22 mouse cellular contexts compared by ENCODE assay signal in genomic region chr9:50170637-50171036, GRCm38 (mm10).
DNase-seq lines count a peak whose midpoint lies in the region; ATAC-seq and TF ChIP-seq lines count a peak whose summit lies in the region.
"Had no signal": no experiment of that assay in that cellular context is flagged by ENCODE, and none has a peak within 500 bp of the region (broad histone marks: within the 10 kb centered on the region; RNA-seq: fewer than 3 reads in every experiment).

No protein-coding gene starts in this region.

- no peak overlapping the region for H3K9ac ChIP-seq in intestine, embryonic 14.5 days (ENCODE audit: low read length)
- H3K9ac ChIP-seq in intestine, postnatal 0 days (ENCODE audit: low read depth, low read length), result no peak overlapping the region
- no peak overlapping the region for H3K9ac ChIP-seq in liver, adult 2 months (ENCODE audit: low read depth, low read length)
- H3K9ac ChIP-seq in stomach, embryonic 14.5 days (replicated peaks; ENCODE audit: low read depth, low read length), result no peak overlapping the region
- H3K9ac ChIP-seq in midbrain, embryonic 16.5 days (ENCODE audit: low read depth, low read length), result no peak overlapping the region
- no peak overlapping the region for H3K9ac ChIP-seq in heart, embryonic 11.5 days (ENCODE audit: low read depth, low read length)
- H3K9ac ChIP-seq: heart, embryonic 15.5 days; hindbrain, embryonic 13.5 days had no signal

- no peaks in the 10 kb centered on the region for H3K27me3 ChIP-seq in intestine, embryonic 14.5 days (replicated peaks; ENCODE audit: control insufficient read depth, insufficient read depth, low read length)
- H3K27me3 ChIP-seq in intestine, postnatal 0 days (replicated peaks; ENCODE audit: control insufficient read depth, insufficient read depth, low read length), result no peaks in the 10 kb centered on the region
- H3K27me3 ChIP-seq in liver, adult 2 months (ENCODE audit: control insufficient read depth, insufficient read depth, low read length), result no peaks in the 10 kb centered on the region
- H3K27me3 ChIP-seq in stomach, embryonic 14.5 days (ENCODE audit: control insufficient read depth, insufficient read depth, low read length), result no peaks in the 10 kb centered on the region
- H3K27me3 ChIP-seq in midbrain, embryonic 16.5 days (ENCODE audit: control insufficient read depth, insufficient read depth, low read depth, low read length), result no peaks in the 10 kb centered on the region
- H3K27me3 ChIP-seq in heart, embryonic 11.5 days (ENCODE audit: control insufficient read depth, insufficient read depth, low read length), result no peaks in the 10 kb centered on the region
- H3K27me3 ChIP-seq: heart, embryonic 15.5 days; hindbrain, embryonic 13.5 days had no signal

- no peaks in the 10 kb centered on the region for H3K9me3 ChIP-seq in intestine, embryonic 14.5 days (ENCODE audit: control insufficient read depth, low read length)
- H3K9me3 ChIP-seq in intestine, postnatal 0 days (ENCODE audit: control insufficient read depth), result no peaks in the 10 kb centered on the region
- no peaks in the 10 kb centered on the region for H3K9me3 ChIP-seq in stomach, embryonic 14.5 days (ENCODE audit: control insufficient read depth, low read depth, low read length)
- H3K9me3 ChIP-seq in midbrain, embryonic 16.5 days (replicated peaks; ENCODE audit: control insufficient read depth, low read length, poor library complexity, severe bottlenecking), result no peaks in the 10 kb centered on the region
- no peaks in the 10 kb centered on the region for H3K9me3 ChIP-seq in heart, embryonic 11.5 days (replicated peaks; ENCODE audit: control insufficient read depth, low read length)
- H3K9me3 ChIP-seq: embryonic facial prominence, embryonic 10.5 days; forebrain, embryonic 10.5 days; heart, embryonic 15.5 days; hindbrain, embryonic 13.5 days had no signal

- no peak for TF ChIP-seq CTCF in intestine, postnatal 0 days (IDR thresholded peaks at IDR 0.05; ENCODE audit: low read depth)
- TF ChIP-seq CTCF in liver, adult 2 months (IDR thresholded peaks at IDR 0.05; ENCODE audit: low read depth, low read length), result no peak

- no peaks in the 10 kb centered on the region for H3K79me2 ChIP-seq in liver, adult 2 months (ENCODE audit: control insufficient read depth, insufficient read depth, low read length)

- peaks cover 6% of the 10 kb centered on the region; the same call in 1 of the 2 replicates for H3K4me1 ChIP-seq in intestine, embryonic 14.5 days (replicated peaks; ENCODE audit: control insufficient read depth, insufficient read depth, low read length)
- H3K4me1 ChIP-seq in intestine, postnatal 0 days (replicated peaks; ENCODE audit: control insufficient read depth, insufficient read depth, low read length), result no peaks in the 10 kb centered on the region
- no peaks in the 10 kb centered on the region for H3K4me1 ChIP-seq in liver, adult 2 months (ENCODE audit: control insufficient read depth, insufficient read depth, low read length)
- peaks cover 3% of the 10 kb centered on the region; the same call in 1 of the 2 replicates for H3K4me1 ChIP-seq in stomach, embryonic 14.5 days (ENCODE audit: control insufficient read depth, insufficient read depth, low read length)
- H3K4me1 ChIP-seq in midbrain, embryonic 16.5 days (ENCODE audit: control insufficient read depth, insufficient read depth, low read length), result peaks cover 8% of the 10 kb centered on the region
- no peaks in the 10 kb centered on the region for H3K4me1 ChIP-seq in heart, embryonic 11.5 days (ENCODE audit: control insufficient read depth, insufficient read depth, low read length)

- DNase-seq in intestine, embryonic 14.5 days (ENCODE audit: low spot score), result peak; percentile 46
- DNase-seq in liver, adult 2 months (ENCODE audit: extremely low read depth, low read depth, low spot score), result peak; percentile 42
- DNase-seq in liver, result no peak
- DNase-seq in spleen, postnatal 36 days (ENCODE audit: low spot score in 2 of 2), result no peak
- DNase-seq: adrenal gland, adult 2 months; adrenal gland, postnatal 36 days; B cell, adult 2 months; cerebellum, postnatal 10 days; gastrocnemius, postnatal 36 days; heart, adult 11 months; heart, postnatal 14 days had no signal

- H3K27ac ChIP-seq in intestine, embryonic 14.5 days (ENCODE audit: low read depth), result peak overlapping the region; percentile 91
- no peak overlapping the region for H3K27ac ChIP-seq in intestine, postnatal 0 days (ENCODE audit: low read depth, low read length)
- no peak overlapping the region for H3K27ac ChIP-seq in liver, adult 2 months (replicated peaks; ENCODE audit: insufficient read depth, low read depth, low read length)
- peak overlapping the region; percentile 81 for H3K27ac ChIP-seq in stomach, embryonic 14.5 days (ENCODE audit: low read length)
- no peak overlapping the region for H3K27ac ChIP-seq in midbrain, embryonic 16.5 days (ENCODE audit: low read length)
- H3K27ac ChIP-seq in heart, embryonic 11.5 days (ENCODE audit: low read depth, low read length), result no peak overlapping the region
- H3K27ac ChIP-seq: embryonic facial prominence, embryonic 10.5 days; forebrain, embryonic 10.5 days; heart, embryonic 15.5 days; hindbrain, embryonic 13.5 days had no signal

- no peak overlapping the region for H3K4me3 ChIP-seq in intestine, embryonic 14.5 days (ENCODE audit: low read depth, low read length)
- H3K4me3 ChIP-seq in intestine, postnatal 0 days (ENCODE audit: low read depth, low read length), result no peak overlapping the region
- H3K4me3 ChIP-seq in liver, adult 2 months (ENCODE audit: insufficient read depth, low read depth, low read length), result no peak overlapping the region
- no peak overlapping the region for H3K4me3 ChIP-seq in stomach, embryonic 14.5 days (ENCODE audit: low read depth, low read length)
- H3K4me3 ChIP-seq in midbrain, embryonic 16.5 days (ENCODE audit: low read depth, low read length), result no peak overlapping the region
- H3K4me3 ChIP-seq in heart, embryonic 11.5 days (ENCODE audit: low read depth, low read length), result no peak overlapping the region
- H3K4me3 ChIP-seq: embryonic facial prominence, embryonic 10.5 days; erythroblast, embryonic 14.5 days; forebrain, embryonic 10.5 days; heart, embryonic 15.5 days; hindbrain, embryonic 13.5 days had no signal

- no peak overlapping the region for H3K4me2 ChIP-seq in intestine, embryonic 14.5 days (ENCODE audit: low read length)
- no peak overlapping the region for H3K4me2 ChIP-seq in intestine, postnatal 0 days (replicated peaks; ENCODE audit: low read depth)
- no peak overlapping the region for H3K4me2 ChIP-seq in stomach, embryonic 14.5 days (replicated peaks; ENCODE audit: low read depth, low read length)
- no peak overlapping the region for H3K4me2 ChIP-seq in midbrain, embryonic 16.5 days (ENCODE audit: low read length)
- H3K4me2 ChIP-seq in heart, embryonic 11.5 days, result no peak overlapping the region
- H3K4me2 ChIP-seq: heart, embryonic 15.5 days; hindbrain, embryonic 13.5 days had no signal

- no peaks in the 10 kb centered on the region for H3K36me3 ChIP-seq in intestine, embryonic 14.5 days (ENCODE audit: control insufficient read depth, insufficient read depth, low read length)
- H3K36me3 ChIP-seq in intestine, postnatal 0 days (ENCODE audit: control insufficient read depth, insufficient read depth), result no peaks in the 10 kb centered on the region
- H3K36me3 ChIP-seq in liver, adult 2 months (ENCODE audit: control insufficient read depth, insufficient read depth, low read length), result no peaks in the 10 kb centered on the region
- no peaks in the 10 kb centered on the region for H3K36me3 ChIP-seq in stomach, embryonic 14.5 days (ENCODE audit: control insufficient read depth, insufficient read depth, low read length)
- no peaks in the 10 kb centered on the region for H3K36me3 ChIP-seq in midbrain, embryonic 16.5 days (ENCODE audit: control insufficient read depth, insufficient read depth, low read length)
- no peaks in the 10 kb centered on the region for H3K36me3 ChIP-seq in heart, embryonic 11.5 days (ENCODE audit: control insufficient read depth, insufficient read depth, low read length)
- H3K36me3 ChIP-seq: embryonic facial prominence, embryonic 10.5 days; forebrain, embryonic 10.5 days; heart, embryonic 15.5 days; hindbrain, embryonic 13.5 days had no signal

- no peak for TF ChIP-seq POLR2A in liver, adult 2 months (IDR thresholded peaks at IDR 0.05; ENCODE audit: extremely low read depth, insufficient read depth, low read length)

- ATAC-seq in intestine, embryonic 14.5 days (replicated peaks; ENCODE audit: low FRiP score, low TSS enrichment, low read depth), result no peak
- no peak for ATAC-seq in intestine, postnatal 0 days
- no peak for ATAC-seq in stomach, embryonic 14.5 days (ENCODE audit: insufficient number of reproducible peaks, insufficient read depth, low FRiP score, low read depth)
- no peak for ATAC-seq in midbrain, embryonic 16.5 days
- ATAC-seq in heart, embryonic 11.5 days (replicated peaks; ENCODE audit: insufficient number of reproducible peaks, low FRiP score, low TSS enrichment), result no peak
- ATAC-seq: CD4-positive, CD25-positive, alpha-beta regulatory T cell, adult 4 months; forebrain, embryonic 14.5 days had no signal

- 68% methylated on average over 5 of the region's 5 CpGs for WGBS in intestine, embryonic 14.5 days
- 81% methylated on average over 5 of the region's 5 CpGs for WGBS in intestine, postnatal 0 days
- WGBS in liver, adult 2 months, result 67% methylated on average over 5 of the region's 5 CpGs
- WGBS in stomach, embryonic 14.5 days, result 84% methylated on average over 5 of the region's 5 CpGs
- 96% methylated on average over 5 of the region's 5 CpGs for WGBS in midbrain, embryonic 16.5 days
- 90% methylated on average over 5 of the region's 5 CpGs for WGBS in heart, embryonic 11.5 days (ENCODE audit: insufficient replicate concordance)

Comparison
In these comparisons a context has a peak if more than half of its experiments do, and no peak if none do; other contexts are left out.
1. DNase-seq: peak in intestine, embryonic 14.5 days (single experiment) and liver, adult 2 months (single experiment); none in liver (single experiment) and spleen, postnatal 36 days (0 of 2).
2. H3K27ac ChIP-seq: peak in intestine, embryonic 14.5 days (single experiment) and stomach, embryonic 14.5 days (single experiment); none in intestine, postnatal 0 days (single experiment), liver, adult 2 months (single experiment), midbrain, embryonic 16.5 days (single experiment) and heart, embryonic 11.5 days (single experiment).